Mouse (Mus musculus) adipocyte (in vitro differentiated cells): Measurements from ENCODE around the gene Fbxo48.

Experiments
- DNase-seq: peaks from one replicate; pipeline ENCODE4 v3.0.0-alpha.2; 2016; ENCODE audit warnings: low spot score

The Fbxo48 gene

DNA sequence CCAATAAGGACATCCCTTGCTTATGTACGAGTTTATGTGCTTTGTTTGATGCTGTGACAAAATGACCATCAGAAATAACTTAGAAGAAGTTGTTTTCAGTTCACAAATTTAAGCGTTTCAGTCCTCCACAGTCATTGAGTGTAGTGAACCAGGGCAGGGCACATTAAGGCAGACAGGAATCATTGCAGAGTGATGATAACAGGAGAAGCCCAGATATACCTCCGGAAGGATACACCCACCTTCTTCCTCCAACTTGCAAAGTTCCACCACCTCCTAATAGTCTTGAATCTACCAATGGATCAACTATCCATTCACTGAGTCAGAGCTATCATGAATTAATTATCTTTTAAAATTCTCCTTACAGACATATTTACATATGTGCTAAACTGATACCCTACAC is 20.9 kb downstream of the Fbxo48 start:
- no peak for DNase-seq

DNA sequence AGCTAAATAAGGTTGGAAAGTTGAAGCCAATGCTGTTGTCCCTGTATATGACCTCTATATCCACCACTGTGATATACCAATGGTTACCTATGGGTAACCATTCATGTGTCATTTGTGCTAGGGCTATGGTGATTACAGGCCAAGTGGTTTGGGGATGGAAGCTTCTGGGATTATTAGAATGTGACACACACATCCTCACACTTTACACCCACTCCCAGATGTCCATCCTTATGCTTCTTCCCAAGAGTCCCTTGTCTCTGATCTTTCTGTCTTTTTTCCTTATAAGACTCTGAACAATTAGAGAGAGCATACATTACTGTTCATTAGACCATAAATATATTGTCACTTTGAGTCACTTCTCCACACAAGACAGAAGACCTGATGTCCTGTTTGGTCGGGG is 21.9 kb downstream of the Fbxo48 start:
- DNase-seq: no peak

DNA sequence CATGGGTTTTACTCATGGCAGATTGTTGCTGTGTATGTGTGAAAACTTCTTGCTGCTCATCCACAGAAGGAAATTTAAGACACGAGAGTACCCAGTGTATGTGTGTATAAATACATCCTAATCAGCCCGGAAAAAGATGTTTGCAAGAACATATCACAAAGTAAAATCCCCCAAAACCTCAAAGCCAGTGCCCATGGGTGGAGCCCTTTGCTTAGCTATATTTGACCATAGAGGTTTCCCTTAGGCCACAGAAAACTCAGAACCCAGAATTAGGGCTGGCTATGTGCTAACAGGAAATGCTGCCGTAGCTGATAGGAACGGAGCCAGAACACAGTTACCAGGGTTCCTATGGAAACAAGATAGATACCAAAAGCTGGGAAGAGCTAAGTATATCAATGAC is 25.8 kb downstream of the Fbxo48 start:
- no peak for DNase-seq

DNA sequence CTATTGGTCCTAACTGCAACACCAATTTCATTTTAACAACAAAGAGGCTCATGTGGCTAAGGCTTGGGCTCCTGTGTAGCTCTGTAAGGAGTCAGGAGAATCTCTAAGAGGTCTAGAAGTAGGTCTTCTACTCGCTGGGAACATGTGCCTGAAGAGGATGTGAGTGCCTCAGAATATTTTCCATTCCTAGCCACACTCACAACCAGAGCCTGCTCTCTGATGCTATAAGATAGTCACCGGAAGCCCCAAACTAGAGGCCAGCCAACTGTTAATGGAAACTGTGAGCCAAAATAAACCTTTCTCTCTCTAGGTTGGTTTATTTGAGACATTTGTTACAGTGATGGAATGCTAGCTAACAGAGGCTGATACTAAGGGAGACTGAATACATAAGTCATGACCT is 26.4 kb downstream of the Fbxo48 start:
- DNase-seq: no peak

DNA sequence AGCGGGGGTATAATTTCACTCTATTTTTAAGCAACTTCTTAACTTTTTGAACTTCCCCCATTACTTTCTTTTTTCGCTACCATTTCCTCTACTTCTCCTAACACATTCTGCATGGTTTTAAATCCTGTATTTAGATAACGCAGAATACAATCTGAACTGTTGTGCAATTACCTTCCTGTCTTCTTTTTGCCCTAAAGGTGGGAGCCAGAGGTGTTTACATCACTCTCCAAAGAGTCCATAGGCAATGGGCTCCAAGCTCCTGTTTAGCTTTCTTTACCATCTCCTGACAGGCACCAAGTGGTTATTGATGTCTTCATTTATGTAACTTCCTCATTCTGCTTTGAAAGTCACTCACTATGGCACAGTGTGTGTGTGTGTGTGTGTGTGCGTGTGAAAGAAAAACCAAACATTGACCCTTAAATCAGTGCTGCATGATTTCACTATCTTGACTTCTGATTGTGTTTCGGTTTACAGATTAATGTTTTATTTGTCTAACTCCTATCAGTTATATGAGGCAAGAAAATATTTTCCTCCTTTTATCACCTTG is 27.1 kb downstream of the Fbxo48 start:
- no peak for DNase-seq

DNA sequence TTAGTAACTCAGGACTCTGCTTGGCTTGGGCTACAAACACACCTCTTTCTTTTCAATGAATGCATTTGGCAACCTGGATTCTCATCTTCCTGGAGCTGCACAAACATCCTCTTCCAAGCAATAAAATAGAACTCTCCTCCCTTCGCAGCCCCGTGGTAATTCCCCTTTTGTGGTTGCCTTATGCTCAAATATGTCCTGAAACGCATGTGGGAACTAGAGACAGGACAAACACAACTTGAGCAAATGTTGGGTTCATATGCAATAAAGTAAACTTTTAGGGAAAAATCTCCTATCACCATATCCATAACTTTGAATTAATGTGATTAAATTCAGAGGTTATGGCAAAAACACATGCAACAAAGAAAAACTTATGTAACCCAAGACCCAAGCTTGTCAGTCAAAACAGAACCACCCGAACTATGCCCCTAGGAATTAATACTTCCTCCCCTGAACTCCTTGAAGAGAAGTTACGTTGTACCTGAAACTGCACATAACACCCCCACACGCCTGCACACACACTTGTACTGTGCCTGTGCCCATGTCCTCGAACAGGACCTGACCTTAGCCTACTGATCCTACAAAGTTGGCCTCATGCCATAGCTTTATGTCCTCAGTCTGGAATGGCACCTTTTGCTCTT is 35.5 kb downstream of the Fbxo48 start:
- no peak for DNase-seq

DNA sequence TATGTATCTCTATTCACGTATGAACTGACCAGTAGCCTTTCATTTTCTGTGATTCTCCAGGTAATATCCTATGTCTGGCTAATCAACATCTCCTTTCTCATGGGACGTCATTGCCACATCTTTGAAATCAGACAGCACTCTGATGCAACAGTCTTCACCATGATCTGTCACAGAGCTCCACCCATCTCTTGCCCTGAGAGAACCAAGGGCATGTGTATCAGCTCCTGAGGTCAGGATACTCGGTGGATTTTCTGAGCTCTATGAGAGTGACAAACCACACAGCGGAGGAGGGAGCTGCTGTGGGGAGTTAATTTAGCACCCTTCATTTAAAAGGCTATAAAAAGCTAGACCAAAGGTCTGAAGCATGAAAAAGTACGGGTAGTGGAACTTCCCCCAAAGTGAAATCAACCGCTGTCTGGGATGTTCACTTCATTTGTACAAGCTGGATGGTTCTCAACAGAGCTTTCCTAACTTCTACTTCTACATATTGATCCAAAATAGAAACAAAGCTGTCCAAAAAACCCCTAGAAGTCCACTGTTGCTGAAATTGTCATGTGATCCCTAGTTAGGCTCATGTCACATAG is 36.7 kb downstream of the Fbxo48 start:
- DNase-seq: no peak

DNA sequence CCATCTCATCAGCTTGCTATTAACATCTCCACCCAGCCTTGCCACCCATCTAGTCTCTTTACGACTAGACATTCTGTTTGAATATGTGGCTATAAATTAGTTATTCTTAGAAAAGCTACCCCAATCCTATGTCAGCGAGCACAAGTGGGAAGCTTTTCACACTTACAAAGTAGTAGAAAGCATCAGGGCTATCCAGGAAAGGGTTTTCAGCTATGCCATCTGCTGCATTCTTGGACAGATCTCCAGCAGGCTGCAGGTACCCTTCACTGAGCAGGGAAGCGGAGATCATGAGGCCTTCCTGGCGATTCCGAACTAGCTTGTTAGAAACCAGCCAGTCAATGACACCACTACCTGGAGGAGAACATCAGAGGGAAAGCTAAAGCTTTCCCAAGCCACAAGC is 38.7 kb downstream of the Fbxo48 start:
- DNase-seq: no peak

DNA sequence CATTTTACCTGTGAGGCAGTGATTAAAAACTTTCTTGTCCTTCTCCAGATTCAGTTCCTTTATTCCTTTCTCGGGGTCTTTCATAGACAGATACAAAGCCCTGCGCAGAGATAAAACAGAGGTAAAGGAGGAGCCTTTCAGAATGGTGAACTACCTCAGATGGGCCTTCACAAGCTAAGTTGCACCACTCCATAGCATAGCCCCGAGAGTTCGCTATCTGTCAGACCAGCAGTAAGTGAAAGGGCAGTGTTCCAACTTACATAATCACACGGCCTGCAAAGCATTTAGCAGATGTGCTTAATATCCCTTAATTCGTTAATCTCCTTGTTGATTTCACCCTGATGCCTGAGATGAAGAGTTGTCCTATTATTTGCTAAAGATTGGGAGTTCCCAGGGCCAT is 41.7 kb downstream of the Fbxo48 start:
- DNase-seq: no peak

DNA sequence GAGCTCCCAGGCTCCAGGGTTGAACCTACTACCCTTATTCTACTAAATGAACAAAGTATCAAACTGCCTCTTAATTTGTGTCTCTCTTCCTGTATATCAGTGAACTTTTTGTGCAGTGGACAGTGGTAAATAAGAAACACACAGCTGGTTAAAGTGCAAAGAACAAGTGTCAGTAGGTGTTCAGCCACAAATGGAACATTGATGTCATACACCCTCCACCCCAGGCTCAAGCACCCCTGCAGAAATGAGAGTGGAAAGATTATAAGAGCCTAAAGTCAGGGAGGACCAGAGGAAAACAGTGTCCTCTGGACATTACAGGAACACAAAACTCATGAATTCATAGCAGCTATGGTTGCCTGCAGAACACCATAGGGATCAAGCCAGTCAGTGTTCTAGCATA is 45.6 kb downstream of the Fbxo48 start:
- no peak for DNase-seq

DNA sequence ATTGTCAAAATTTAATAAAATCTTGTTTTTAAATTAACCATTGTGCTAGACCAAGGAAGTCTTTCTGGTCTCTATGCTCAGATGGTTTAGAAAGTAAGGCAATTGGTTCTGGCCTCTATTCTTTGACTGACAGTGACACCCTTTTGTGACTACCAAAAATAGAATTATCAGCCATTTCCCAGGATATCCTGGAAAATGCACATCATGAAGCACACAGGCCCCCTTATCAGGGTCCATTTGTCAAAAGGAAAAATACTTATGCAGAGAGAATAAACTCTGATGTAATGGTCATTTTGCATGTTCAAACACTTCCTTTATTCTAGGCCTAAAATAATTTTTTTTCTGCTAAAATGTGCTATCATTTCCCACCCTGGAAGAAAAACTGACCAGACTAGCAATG is 46.3 kb downstream of the Fbxo48 start:
- DNase-seq: no peak

DNA sequence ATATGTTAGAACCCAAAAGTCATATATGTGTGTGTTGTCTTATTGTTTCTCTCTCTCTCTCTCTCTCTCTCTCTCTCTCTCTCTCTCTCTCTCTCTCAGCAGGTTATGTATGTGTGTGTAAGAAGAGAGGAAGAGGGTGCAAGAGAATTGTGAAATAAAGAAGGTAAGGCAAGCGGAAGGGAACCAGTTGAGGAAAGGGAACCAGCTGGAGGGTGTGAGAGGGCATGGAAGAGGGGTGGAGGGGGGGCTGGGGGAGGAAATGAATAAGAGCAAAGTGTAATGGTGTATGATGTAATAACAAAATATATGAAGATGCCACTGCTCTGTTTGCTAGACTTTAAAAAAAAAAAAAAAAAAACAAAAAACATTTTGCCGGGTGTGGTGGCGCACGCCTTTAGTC is 48.2 kb downstream of the Fbxo48 start:
- no peak for DNase-seq

DNA sequence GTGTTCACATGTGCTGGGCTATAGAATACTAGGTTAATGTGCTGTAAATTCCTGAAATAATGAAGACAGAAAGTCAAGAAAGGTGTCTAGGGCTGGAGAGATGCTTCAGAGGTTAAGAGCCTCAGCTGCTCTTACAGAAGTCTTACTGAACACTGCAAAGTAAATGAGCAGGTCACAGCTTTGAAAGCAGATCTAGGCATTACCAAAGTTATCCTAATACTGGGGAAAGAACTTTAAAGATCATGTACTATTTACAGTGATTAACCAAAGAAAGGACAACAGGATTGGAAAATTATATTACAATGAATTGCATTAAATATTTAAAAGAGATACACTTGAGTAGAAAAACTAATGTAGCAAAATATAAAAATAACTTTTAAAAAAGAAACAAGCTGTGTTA is 48.8 kb downstream of the Fbxo48 start:
- DNase-seq: no peak

DNA sequence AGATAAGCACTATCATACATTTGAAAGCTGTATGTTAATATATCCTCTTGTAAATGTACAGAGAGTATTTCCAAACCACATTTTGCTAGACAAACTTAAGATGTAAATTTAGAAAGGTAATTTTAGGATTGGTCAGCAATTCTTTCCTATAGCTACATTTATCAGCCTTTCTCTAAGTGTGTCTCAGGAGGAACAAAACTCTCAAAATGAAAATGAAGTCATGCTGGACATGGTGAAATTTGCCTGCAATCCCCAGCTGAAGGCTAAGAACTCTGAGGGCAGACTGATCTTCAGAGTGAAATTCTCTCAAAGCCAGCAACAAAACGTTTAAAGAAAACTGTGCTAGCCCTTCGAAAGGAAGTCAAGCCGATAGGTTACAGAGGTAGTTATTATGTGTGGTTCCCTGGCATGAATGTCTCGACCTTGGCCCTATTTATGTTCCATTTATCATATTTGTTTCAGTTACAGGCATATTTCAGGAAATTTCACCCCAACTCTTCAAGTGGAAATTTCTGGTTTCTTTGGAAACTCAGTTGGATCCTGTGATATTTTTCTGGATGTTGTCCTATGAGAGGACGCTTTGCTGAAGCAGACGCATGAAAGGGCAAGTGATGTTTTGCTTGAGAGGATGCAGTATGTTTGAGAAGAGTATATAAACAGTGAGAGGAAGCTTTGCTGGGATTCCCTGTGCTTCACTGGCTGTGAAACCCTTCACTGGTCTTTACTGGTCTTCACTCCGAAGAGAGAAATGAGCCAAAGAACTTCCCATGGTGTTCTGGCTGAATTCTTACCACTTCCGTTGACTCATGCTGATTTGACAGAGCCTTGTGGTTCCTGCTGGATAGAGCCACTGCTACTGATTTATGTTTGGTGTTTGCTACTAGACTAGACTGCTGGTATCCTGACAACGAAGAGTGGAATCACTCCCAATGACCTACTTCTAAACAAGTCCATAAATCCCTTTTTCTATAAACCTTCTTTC is 49.5 kb downstream of the Fbxo48 start:
- DNase-seq: no peak

DNA sequence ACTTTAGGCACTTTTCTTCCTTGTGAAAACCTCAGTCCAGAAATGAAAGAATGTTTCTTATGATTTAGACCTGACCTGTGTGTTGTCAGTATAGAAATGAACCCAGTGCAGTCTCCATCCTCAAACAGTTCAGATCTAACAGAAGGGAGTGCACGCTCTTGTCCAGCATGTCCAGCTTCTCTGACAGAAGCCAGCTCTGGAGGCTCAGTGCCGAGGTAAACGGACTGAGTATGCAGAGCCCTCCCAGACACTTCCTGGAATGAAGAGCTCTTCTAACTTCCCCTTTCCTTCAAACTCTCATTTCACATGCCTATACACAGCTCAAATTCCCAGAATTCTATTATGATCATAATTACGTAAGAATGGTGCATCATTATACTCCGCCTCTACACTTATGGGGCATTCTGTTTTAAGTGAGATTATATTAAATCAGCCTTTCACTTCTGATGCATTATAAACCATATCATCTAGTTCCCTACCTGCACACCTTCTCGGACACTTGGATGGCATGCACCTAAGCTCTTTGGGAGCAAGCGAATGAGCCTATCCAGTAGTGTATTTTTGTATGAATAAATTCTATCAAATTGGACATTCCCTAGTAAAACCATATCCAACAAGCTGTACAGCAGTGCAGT is 51.7 kb downstream of the Fbxo48 start:
- no peak for DNase-seq

DNA sequence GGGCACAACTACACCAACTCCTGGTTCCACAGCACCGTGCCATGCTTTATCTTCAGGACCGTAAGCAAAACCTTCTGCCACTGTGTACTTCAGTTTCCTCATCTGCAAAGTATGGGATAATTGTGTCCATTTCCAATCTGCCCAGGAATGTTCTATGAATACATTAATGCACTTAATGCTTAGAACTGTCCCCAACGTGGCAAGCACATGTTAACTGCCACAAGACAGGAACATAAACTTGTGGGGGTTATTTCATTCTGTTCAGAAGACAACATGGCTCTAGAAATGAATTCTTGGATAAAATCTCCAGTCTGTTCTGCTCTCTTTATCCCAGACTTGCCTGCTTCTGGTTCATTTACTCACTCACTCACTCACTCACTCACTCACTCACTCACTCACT is 52.6 kb downstream of the Fbxo48 start:
- no peak for DNase-seq
